Mouse (Mus musculus): ENCODE results near the gene Rexo4. TPM values are rescaled to one million over a fixed set of nuclear protein-coding genes. Genes with fewer than 3 reads are reported as not detected.

Gene Rexo4
- total RNA-seq, 1 experiment = 56.7 TPM

- Histone ChIP-seq H3K4me3 (ENCODE audit: insufficient read depth in 1 of 2, low read depth in 1 of 2, low read length in 2 of 2, poor library complexity in 1 of 2, severe bottlenecking in 1 of 2) (peak within 1 kb of the TSS; percentile 69 to 86), H3K9me3 (ENCODE audit: control insufficient read depth, insufficient read depth, low read depth, low read length) (no peaks in the 10 kb centered on the region), H3K27ac (ENCODE audit: insufficient read depth, low read depth, low read length, poor library complexity, severe bottlenecking) (0 out of 2 replicates have a peak within 1 kb of the TSS, but pooled peaks have one; percentile 3), H3K36me3 (ENCODE audit: control insufficient read depth, insufficient read depth, low read length, poor library complexity, severe bottlenecking) (peaks cover 68% of the 10 kb centered on the region), H3K9ac (ENCODE audit: insufficient read depth, low read depth, low read length, poor library complexity, severe bottlenecking) (peak within 1 kb of the TSS; percentile 78), H3K4me1 (ENCODE audit: control insufficient read depth in 2 of 2, insufficient read depth in 2 of 2, low read length in 2 of 2, poor library complexity in 1 of 2) (peaks cover 0 to 6% of the 10 kb centered on the region in 2 experiments; a peak in 1 of 4 replicates)
- no peak for DNase-seq (ENCODE audit: low read depth, low spot score)
- TF ChIP-seq CHD2 (IDR thresholded peaks at IDR 0.05; ENCODE audit: low read depth, low read length) (no peak), HCFC1 (IDR thresholded peaks at IDR 0.05; ENCODE audit: borderline replicate concordance, insufficient read depth, low read length) (no peak), ZNF384 (IDR thresholded peaks at IDR 0.05; ENCODE audit: low read depth, low read length) (no peak), ZC3H11A (IDR thresholded peaks at IDR 0.05; ENCODE audit: borderline replicate concordance, low read depth, low read length) (no peak), MAFK (IDR thresholded peaks at IDR 0.05; ENCODE audit: insufficient read depth, low read depth, low read length) (no peak)
- in situ Hi-C loops (cut with MboI; ENCODE audit: low sequenced_read_pairs in 2 of 2, unreplicated experiment in 2 of 2) = loop anchor here in 1 of 2 experiments (25.0 kb wide), 1 partner anchor 479 kb away; the partner anchor contains the start of gene Sec16a
These were observed 48.1 kb downstream of the Rexo4 start, which contains the start of the genes Surf2 and Surf1 for GRCm38 (mm10) chr2:26915927-26916728. Gene Surf2, plus strand, starts transcription at chr2:26916367. Gene Surf1, minus strand, starts transcription at chr2:26916530.

- Histone ChIP-seq H3K9ac (ENCODE audit: insufficient read depth, low read depth, low read length, poor library complexity, severe bottlenecking) (no peak overlapping the region), H3K9me3 (ENCODE audit: control insufficient read depth, insufficient read depth, low read depth, low read length) (no peaks in the 10 kb centered on the region), H3K4me1 (ENCODE audit: control insufficient read depth in 2 of 2, insufficient read depth in 2 of 2, low read length in 2 of 2, poor library complexity in 1 of 2) (peaks cover 0 to 6% of the 10 kb centered on the region in 2 experiments; a peak in 1 of 4 replicates), H3K4me3 (ENCODE audit: insufficient read depth in 1 of 2, low read depth in 1 of 2, low read length in 2 of 2, poor library complexity in 1 of 2, severe bottlenecking in 1 of 2) (0 out of 4 replicates have a peak overlapping the region, but pooled peaks of 1 of the 2 experiments have one; percentile 36), H3K27ac (ENCODE audit: insufficient read depth, low read depth, low read length, poor library complexity, severe bottlenecking) (no peak overlapping the region), H3K36me3 (ENCODE audit: control insufficient read depth, insufficient read depth, low read length, poor library complexity, severe bottlenecking) (peaks cover 56% of the 10 kb centered on the region)
- in situ Hi-C loops (cut with MboI; ENCODE audit: low sequenced_read_pairs in 2 of 2, unreplicated experiment in 2 of 2) = loop anchor here in 1 of 2 experiments (25.0 kb wide), 1 partner anchor 477 kb away; the partner anchor contains the start of gene Sec16a
- no peak for DNase-seq (ENCODE audit: low read depth, low spot score)
- TF ChIP-seq MAFK (IDR thresholded peaks at IDR 0.05; ENCODE audit: insufficient read depth, low read depth, low read length) (no peak), ZNF384 (IDR thresholded peaks at IDR 0.05; ENCODE audit: low read depth, low read length) (no peak), HCFC1 (IDR thresholded peaks at IDR 0.05; ENCODE audit: borderline replicate concordance, insufficient read depth, low read length) (no peak), ZC3H11A (IDR thresholded peaks at IDR 0.05; ENCODE audit: borderline replicate concordance, low read depth, low read length) (no peak), CHD2 (IDR thresholded peaks at IDR 0.05; ENCODE audit: low read depth, low read length) (no peak; the same call in 1 of the 2 replicates)
These were observed 49.8 kb downstream of the Rexo4 start for GRCm38 (mm10) chr2:26914148-26914941.

DNA sequence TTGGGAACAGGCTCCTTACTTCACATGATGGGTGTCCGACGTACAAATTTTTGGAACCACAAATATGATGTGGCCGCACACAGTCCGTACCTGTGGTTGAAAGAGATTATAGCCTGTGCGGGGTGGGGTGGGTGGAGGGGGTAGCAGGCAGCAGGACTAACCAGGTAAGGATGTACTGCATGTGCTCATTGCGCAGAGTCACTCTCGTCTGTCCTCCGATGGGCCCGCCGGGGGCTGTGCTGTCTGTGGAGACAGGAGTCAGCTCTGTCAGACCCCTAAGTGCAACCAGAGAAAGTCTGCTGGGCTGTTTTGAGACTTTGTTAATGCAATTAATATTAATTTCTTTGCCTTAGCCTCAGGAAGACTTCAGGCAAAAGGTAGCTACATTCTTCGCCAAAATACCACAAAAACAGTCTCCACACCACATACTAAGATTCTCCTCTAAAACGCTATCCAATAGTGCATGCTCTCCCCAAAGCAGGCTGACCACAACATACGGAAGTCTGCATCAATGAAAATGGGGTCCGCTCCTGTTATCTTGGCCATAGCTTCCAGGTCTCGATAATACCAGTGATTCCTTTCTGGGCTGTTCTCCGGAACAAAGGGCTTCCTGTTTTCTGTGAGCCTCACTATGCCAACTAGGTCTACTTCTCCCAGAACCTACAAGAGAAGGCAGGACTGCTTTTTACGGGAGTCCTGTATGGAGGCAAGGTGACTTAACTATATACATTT is 50.6 kb downstream of the Rexo4 start:
- DNase-seq (ENCODE audit: low read depth, low spot score) = no peak
- Histone ChIP-seq H3K4me1 (ENCODE audit: control insufficient read depth in 2 of 2, insufficient read depth in 2 of 2, low read length in 2 of 2, poor library complexity in 1 of 2) (peaks cover 0 to 9% of the 10 kb centered on the region in 2 experiments; a peak in 1 of 4 replicates), H3K4me3 (ENCODE audit: insufficient read depth in 1 of 2, low read depth in 1 of 2, low read length in 2 of 2, poor library complexity in 1 of 2, severe bottlenecking in 1 of 2) (peak overlapping the region in 1 of 2 experiments; percentile 36; a peak in 2 of 4 replicates), H3K9me3 (ENCODE audit: control insufficient read depth, insufficient read depth, low read depth, low read length) (no peaks in the 10 kb centered on the region), H3K9ac (ENCODE audit: insufficient read depth, low read depth, low read length, poor library complexity, severe bottlenecking) (peak overlapping the region; percentile 24; the same call in 1 of the 2 replicates), H3K27ac (ENCODE audit: insufficient read depth, low read depth, low read length, poor library complexity, severe bottlenecking) (0 out of 2 replicates have a peak overlapping the region, but pooled peaks have one; percentile 9), H3K36me3 (ENCODE audit: control insufficient read depth, insufficient read depth, low read length, poor library complexity, severe bottlenecking) (peaks cover 48% of the 10 kb centered on the region)
- in situ Hi-C loops (cut with MboI; ENCODE audit: low sequenced_read_pairs in 2 of 2, unreplicated experiment in 2 of 2) = loop anchor here in 1 of 2 experiments (25.0 kb wide), 1 partner anchor 476 kb away; the partner anchor contains the start of gene Sec16a
- no peak for TF ChIP-seq MAFK (IDR thresholded peaks at IDR 0.05; ENCODE audit: insufficient read depth, low read depth, low read length)
- TF ChIP-seq ZNF384 (IDR thresholded peaks at IDR 0.05; ENCODE audit: low read depth, low read length) = no peak
- TF ChIP-seq HCFC1 (IDR thresholded peaks at IDR 0.05; ENCODE audit: borderline replicate concordance, insufficient read depth, low read length) = no peak
- TF ChIP-seq ZC3H11A (IDR thresholded peaks at IDR 0.05; ENCODE audit: borderline replicate concordance, low read depth, low read length) = no peak
